Mouse (Mus musculus): ENCODE results near the gene Tmem236.

GRCm38 (mm10) chr2:14235319-14235718, 61.0 kb downstream of the Tmem236 start:
- TF ChIP-seq CTCF (IDR thresholded peaks at IDR 0.05; ENCODE audit: low read depth) (no peak), EP300 (IDR thresholded peaks at IDR 0.05; ENCODE audit: low read depth) (no peak)
